Mouse (Mus musculus) embryonic facial prominence, embryonic 14.5 days (tissue): ENCODE measurements around the gene Med13l. TPM values are rescaled to one million over a fixed set of nuclear protein-coding genes. Genes with fewer than 3 reads are reported as not detected.

Source experiments
- ATAC-seq: fragments of 200-750 bp; cut with Nextera tagmentation; 2 replicates; pipeline ENCODE4 v1.8.0; 2017; ENCODE audit warnings: low read depth, moderate number of reproducible peaks, moderate TSS enrichment
- DNase-seq: peaks from one replicate; pipeline ENCODE4 v3.0.0-alpha.2; 2015; ENCODE audit warnings: low spot score
- H3K27ac ChIP-seq: fragments of 300-500 bp; sonication (generic); replicated peaks from 2 replicates; pipeline ENCODE4 v1.5.1; 2014; ENCODE audit warnings: low read depth, mild to moderate bottlenecking, low read length, moderate library complexity
- H3K27me3 ChIP-seq: fragments of 300-500 bp; sonication (generic); replicated peaks from 2 replicates; pipeline ENCODE4 v1.6.1; 2014; ENCODE audit warnings: low read length; ENCODE audit not compliant: control insufficient read depth, insufficient read depth
- H3K36me3 ChIP-seq: fragments of 300-500 bp; sonication (generic); 2 replicates; pipeline ENCODE4 v1.6.1; 2014; ENCODE audit warnings: low read length, mixed read lengths; ENCODE audit not compliant: control insufficient read depth, insufficient read depth
- H3K4me1 ChIP-seq: fragments of 300-500 bp; sonication (generic); 2 replicates; pipeline ENCODE4 v1.6.1; 2014; ENCODE audit warnings: antibody characterized with exemption, low read length; ENCODE audit not compliant: control insufficient read depth, insufficient read depth
- H3K4me2 ChIP-seq: fragments of 300-500 bp; sonication (generic); 2 replicates; pipeline ENCODE4 v1.6.1; 2014; ENCODE audit warnings: low read depth, mild to moderate bottlenecking, low read length, moderate library complexity, mixed read lengths
- H3K4me3 ChIP-seq: fragments of 300-500 bp; sonication (generic); 2 replicates; pipeline ENCODE4 v1.5.1; 2014; ENCODE audit warnings: low read depth, mild to moderate bottlenecking, low read length
- H3K9ac ChIP-seq: fragments of 300-500 bp; sonication (generic); 2 replicates; pipeline ENCODE4 v1.6.1; 2014; ENCODE audit warnings: low read depth, mild to moderate bottlenecking, low read length, moderate library complexity, mixed read lengths
- H3K9me3 ChIP-seq: fragments of 300-500 bp; sonication (generic); 2 replicates; pipeline ENCODE4 v1.6.1; 2016; ENCODE audit warnings: low read length; ENCODE audit not compliant: control insufficient read depth
- WGBS: fragments of 180-500 bp; shearing (Covaris S2); extraction: QIAGEN DNeasy Blood & Tissue Kit; methylation state at CpG from one replicate; pipeline ENCODE4 v1.1.7; 2014; 5-methylcytosine and 5-hydroxymethylcytosine counted together
- polyA plus RNA-seq: library from polyadenylated mRNA; unstranded; fragments of >200 nt; fragmentation: Nextera tagmentation; extraction: Ambion mirVana; gene quantifications from 2 replicates; pipeline ENCODE4 v1.2.1, GENCODE M21; 2014

Med13l gene
- polyA plus RNA-seq, 1 experiment from 2014 or later = 16.5 TPM

GRCm38 (mm10) chr5:118679283-118679835 lies 118.9 kb downstream of the Med13l start:
- no peak for DNase-seq
- WGBS = 72% methylated on average over 9 of the region's 9 CpGs
- Histone ChIP-seq H3K4me1 (peaks cover 16% of the 10 kb centered on the region), H3K36me3 (peaks cover 23% of the 10 kb centered on the region), H3K9me3 (no peaks in the 10 kb centered on the region), H3K27me3 (no peaks in the 10 kb centered on the region), H3K4me2 (no peak overlapping the region), H3K9ac (no peak overlapping the region), H3K27ac (no peak overlapping the region), H3K4me3 (no peak overlapping the region)
- no peak for ATAC-seq

- H3K36me3 ChIP-seq = peaks cover 23% of the 10 kb centered on the region
Observed at GRCm38 (mm10) chr5:118680853-118681252, 120.4 kb downstream of the Med13l start.

GRCm38 (mm10) chr5:118682007-118682406 lies 121.5 kb downstream of the Med13l start:
- Histone ChIP-seq H3K27ac (no peak overlapping the region), H3K4me1 (no peaks in the 10 kb centered on the region), H3K9ac (no peak overlapping the region), H3K36me3 (peaks cover 23% of the 10 kb centered on the region), H3K4me2 (no peak overlapping the region), H3K4me3 (no peak overlapping the region), H3K27me3 (no peaks in the 10 kb centered on the region), H3K9me3 (no peaks in the 10 kb centered on the region)
- ATAC-seq = no peak
- 80% methylated on average over 6 of the region's 6 CpGs for WGBS
- no peak for DNase-seq

More at GRCm38 (mm10) chr5:118680853-118681252, 120.4 kb downstream of the Med13l start:
- no peak overlapping the region for H3K4me3 ChIP-seq
- DNase-seq (no peak), ATAC-seq (no peak)
- no peak overlapping the region for H3K27ac ChIP-seq
- no peak overlapping the region for H3K9ac ChIP-seq
- no peaks in the 10 kb centered on the region for H3K9me3 ChIP-seq
- H3K27me3 ChIP-seq = no peaks in the 10 kb centered on the region
- WGBS = 96% methylated on average over 13 of the region's 13 CpGs
- no peak overlapping the region for H3K4me2 ChIP-seq
- peaks cover 6% of the 10 kb centered on the region; the same call in 1 of the 2 replicates for H3K4me1 ChIP-seq

GRCm38 (mm10) chr5:118685145-118685544 lies 124.7 kb downstream of the Med13l start:
- DNase-seq = no peak
- H3K9ac ChIP-seq = no peak overlapping the region
- no peak overlapping the region for H3K4me3 ChIP-seq
- no peaks in the 10 kb centered on the region for H3K4me1 ChIP-seq
- ATAC-seq = no peak
- H3K4me2 ChIP-seq = no peak overlapping the region
- 90% methylated on average over 8 of the region's 8 CpGs for WGBS
- H3K36me3 ChIP-seq = peaks cover 23% of the 10 kb centered on the region
- H3K27me3 ChIP-seq = no peaks in the 10 kb centered on the region
- no peak overlapping the region for H3K27ac ChIP-seq
- no peaks in the 10 kb centered on the region for H3K9me3 ChIP-seq

- peaks cover 15% of the 10 kb centered on the region for H3K36me3 ChIP-seq
- 88% methylated on average over 4 of the region's 4 CpGs for WGBS
Observed at GRCm38 (mm10) chr5:118686021-118686420, 125.5 kb downstream of the Med13l start.

GRCm38 (mm10) chr5:118688886-118689835 lies 128.7 kb downstream of the Med13l start:
- DNase-seq = no peak
- no peak overlapping the region for H3K9ac ChIP-seq
- H3K36me3 ChIP-seq = no peaks in the 10 kb centered on the region
- H3K4me1 ChIP-seq = no peaks in the 10 kb centered on the region
- no peak overlapping the region for H3K4me2 ChIP-seq
- H3K4me3 ChIP-seq = no peak overlapping the region
- no peaks in the 10 kb centered on the region for H3K27me3 ChIP-seq
- H3K27ac ChIP-seq = no peak overlapping the region
- no peaks in the 10 kb centered on the region for H3K9me3 ChIP-seq
- ATAC-seq = no peak
- WGBS = 83% methylated on average over 14 of the region's 15 CpGs

More at GRCm38 (mm10) chr5:118686021-118686420, 125.5 kb downstream of the Med13l start:
- no peak overlapping the region for H3K4me3 ChIP-seq
- no peak overlapping the region for H3K4me2 ChIP-seq
- no peaks in the 10 kb centered on the region for H3K4me1 ChIP-seq
- H3K9me3 ChIP-seq = no peaks in the 10 kb centered on the region
- no peak for DNase-seq
- H3K9ac ChIP-seq = no peak overlapping the region
- H3K27me3 ChIP-seq = no peaks in the 10 kb centered on the region
- no peak overlapping the region for H3K27ac ChIP-seq
- no peak for ATAC-seq

GRCm38 (mm10) chr5:118691025-118691709 lies 130.7 kb downstream of the Med13l start:
- no peak for ATAC-seq
- no peak overlapping the region for H3K4me3 ChIP-seq

GRCm38 (mm10) chr5:118691710-118692040 lies 131.2 kb downstream of the Med13l start:
- ATAC-seq = no peak
- 63% methylated on average over 7 of the region's 7 CpGs for WGBS
- no peak overlapping the region for H3K9ac ChIP-seq

More at GRCm38 (mm10) chr5:118691025-118691709, 130.7 kb downstream of the Med13l start:
- no peaks in the 10 kb centered on the region for H3K36me3 ChIP-seq
- no peak overlapping the region for H3K9ac ChIP-seq
- 80% methylated on average over 10 of the region's 10 CpGs for WGBS
- H3K27me3 ChIP-seq = no peaks in the 10 kb centered on the region
- no peak overlapping the region for H3K27ac ChIP-seq
- no peaks in the 10 kb centered on the region for H3K9me3 ChIP-seq
- H3K4me1 ChIP-seq = no peaks in the 10 kb centered on the region; the same call in 1 of the 2 replicates
- H3K4me2 ChIP-seq = no peak overlapping the region
- DNase-seq = no peak

More at GRCm38 (mm10) chr5:118691710-118692040, 131.2 kb downstream of the Med13l start:
- H3K27ac ChIP-seq = no peak overlapping the region
- H3K36me3 ChIP-seq = no peaks in the 10 kb centered on the region
- H3K4me3 ChIP-seq = no peak overlapping the region
- H3K27me3 ChIP-seq = no peaks in the 10 kb centered on the region
- no peaks in the 10 kb centered on the region for H3K9me3 ChIP-seq
- H3K4me1 ChIP-seq = no peaks in the 10 kb centered on the region; the same call in 1 of the 2 replicates
- H3K4me2 ChIP-seq = no peak overlapping the region
- DNase-seq = no peak
